Mouse (Mus musculus): ENCODE data around the gene Prdm11. TPM values are rescaled to one million over a fixed set of nuclear protein-coding genes. Genes with fewer than 3 reads are reported as not detected.
A peak's percentile ranks its signal among the peaks of the same experiment; 100 is the strongest.

Gene Prdm11
- polyA plus RNA-seq, 1 experiment from 2014 or later = 1.5 TPM

GRCm38 (mm10) chr2:93040841-93041240 is 5.1 kb downstream of the Prdm11 start:
- 86% methylated on average over 7 of the region's 7 CpGs for WGBS
- H3K9me3 ChIP-seq (replicated peaks) = no peaks in the 10 kb centered on the region
- peaks cover 17% of the 10 kb centered on the region for H3K27me3 ChIP-seq (ENCODE audit: low read depth, poor library complexity, severe bottlenecking)
- no peak overlapping the region for H3K27ac ChIP-seq (replicated peaks)
- no peak overlapping the region for H3K4me3 ChIP-seq
- no peak for DNase-seq (ENCODE audit: low spot score)
- peaks cover 48% of the 10 kb centered on the region for H3K4me1 ChIP-seq
- H3K36me3 ChIP-seq = no peaks in the 10 kb centered on the region

DNA sequence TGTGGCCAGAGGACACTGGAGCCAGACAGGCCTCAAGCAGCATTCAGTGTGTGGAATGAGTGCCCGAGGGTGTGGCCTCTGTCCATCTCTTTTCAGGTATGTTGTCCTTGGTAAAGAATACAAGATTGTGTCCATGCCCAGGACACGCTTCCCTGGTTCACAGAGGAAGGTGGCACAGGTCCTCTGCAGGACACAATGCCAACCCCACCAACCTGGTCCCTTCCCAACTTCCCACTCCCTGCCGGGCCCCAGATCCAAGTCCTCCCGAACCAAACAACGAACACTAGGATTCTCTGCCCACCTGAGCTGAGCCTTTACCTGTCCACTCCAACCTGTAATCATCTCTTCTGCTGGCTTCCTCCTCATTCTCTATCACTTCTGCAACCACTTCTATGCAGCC is 6.3 kb downstream of the Prdm11 start:
- no peak for DNase-seq (ENCODE audit: low spot score)
- Histone ChIP-seq H3K4me1 (peaks cover 51% of the 10 kb centered on the region), H3K4me3 (no peak overlapping the region), H3K27me3 (ENCODE audit: low read depth, poor library complexity, severe bottlenecking) (peaks cover 17% of the 10 kb centered on the region), H3K36me3 (no peaks in the 10 kb centered on the region), H3K9me3 (replicated peaks) (no peaks in the 10 kb centered on the region), H3K27ac (replicated peaks) (no peak overlapping the region)
- 91% methylated on average over 5 of the region's 5 CpGs for WGBS

GRCm38 (mm10) chr2:93039043-93039442 is 6.9 kb downstream of the Prdm11 start:
- H3K36me3 ChIP-seq = no peaks in the 10 kb centered on the region
- no peak overlapping the region for H3K4me3 ChIP-seq
- peaks cover 18% of the 10 kb centered on the region for H3K27me3 ChIP-seq (ENCODE audit: low read depth, poor library complexity, severe bottlenecking)
- H3K27ac ChIP-seq (replicated peaks) = no peak overlapping the region
- 86% methylated on average over 3 of the region's 3 CpGs for WGBS
- peaks cover 49% of the 10 kb centered on the region for H3K4me1 ChIP-seq
- no peak for DNase-seq (ENCODE audit: low spot score)
- no peaks in the 10 kb centered on the region for H3K9me3 ChIP-seq (replicated peaks)

- H3K27me3 ChIP-seq (ENCODE audit: low read depth, poor library complexity, severe bottlenecking) = peaks cover 16% of the 10 kb centered on the region; the same call in 1 of the 2 replicates
- no peaks in the 10 kb centered on the region for H3K9me3 ChIP-seq (replicated peaks)
- no peak overlapping the region for H3K4me3 ChIP-seq
- peaks cover 50% of the 10 kb centered on the region for H3K4me1 ChIP-seq
- DNase-seq (ENCODE audit: low spot score) = no peak
- WGBS = 25% methylated on average over 7 of the region's 7 CpGs
- H3K36me3 ChIP-seq = no peaks in the 10 kb centered on the region
- peak overlapping the region; percentile 39 for H3K27ac ChIP-seq (replicated peaks)
Observed at GRCm38 (mm10) chr2:93035631-93036030, 10.3 kb downstream of the Prdm11 start.

GRCm38 (mm10) chr2:93032651-93033050 is 13.3 kb downstream of the Prdm11 start:
- Histone ChIP-seq H3K36me3 (no peaks in the 10 kb centered on the region), H3K27ac (replicated peaks) (peak overlapping the region; percentile 6), H3K4me1 (peaks cover 62% of the 10 kb centered on the region), H3K4me3 (no peak overlapping the region), H3K27me3 (ENCODE audit: low read depth, poor library complexity, severe bottlenecking) (peaks cover 16% of the 10 kb centered on the region; the same call in 1 of the 2 replicates), H3K9me3 (replicated peaks) (no peaks in the 10 kb centered on the region)
- WGBS = 87% methylated on average over 11 of the region's 11 CpGs
- no peak for DNase-seq (ENCODE audit: low spot score)

GRCm38 (mm10) chr2:93032049-93032448 is 13.9 kb downstream of the Prdm11 start:
- peak overlapping the region; percentile 6 for H3K27ac ChIP-seq (replicated peaks)
- no peak overlapping the region for H3K4me3 ChIP-seq
- H3K9me3 ChIP-seq (replicated peaks) = no peaks in the 10 kb centered on the region
- no peaks in the 10 kb centered on the region for H3K36me3 ChIP-seq
- H3K27me3 ChIP-seq (ENCODE audit: low read depth, poor library complexity, severe bottlenecking) = peaks cover 13% of the 10 kb centered on the region; the same call in 1 of the 2 replicates
- peaks cover 62% of the 10 kb centered on the region for H3K4me1 ChIP-seq
- no peak for DNase-seq (ENCODE audit: low spot score)
- WGBS = 64% methylated on average over 8 of the region's 8 CpGs

DNA sequence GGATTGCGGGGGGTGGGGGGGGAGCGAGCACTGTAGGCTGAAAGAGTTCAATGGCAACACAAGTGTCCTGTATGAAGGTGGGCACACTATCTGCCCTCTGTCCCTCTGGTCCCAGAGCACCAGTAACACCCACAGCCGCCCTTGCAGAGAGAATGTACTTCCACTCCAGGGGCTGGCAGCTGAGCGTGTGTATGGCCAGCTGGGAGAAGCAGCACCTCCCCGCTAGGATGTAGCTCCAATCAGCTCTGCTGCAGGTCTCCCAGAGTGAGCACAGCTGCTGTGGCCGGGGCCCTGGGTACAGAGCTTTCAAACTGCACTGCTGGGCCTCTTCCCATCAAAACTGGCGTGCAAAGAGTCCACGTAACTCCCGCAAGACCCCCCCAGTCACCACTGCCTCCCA is 14.9 kb downstream of the Prdm11 start:
- 70% methylated on average over 9 of the region's 9 CpGs for WGBS
- H3K4me3 ChIP-seq = no peak overlapping the region
- no peaks in the 10 kb centered on the region for H3K9me3 ChIP-seq (replicated peaks)
- peaks cover 57% of the 10 kb centered on the region for H3K4me1 ChIP-seq
- H3K27me3 ChIP-seq (ENCODE audit: low read depth, poor library complexity, severe bottlenecking) = peaks cover 4% of the 10 kb centered on the region; the same call in 1 of the 2 replicates
- DNase-seq (ENCODE audit: low spot score) = no peak
- H3K36me3 ChIP-seq = no peaks in the 10 kb centered on the region
- 0 out of 2 replicates have a peak overlapping the region, but pooled peaks have one; percentile 6 for H3K27ac ChIP-seq (replicated peaks)

GRCm38 (mm10) chr2:93030101-93030500 is 15.9 kb downstream of the Prdm11 start:
- Histone ChIP-seq H3K27ac (replicated peaks) (no peak overlapping the region; the same call in 1 of the 2 replicates), H3K4me1 (peaks cover 48% of the 10 kb centered on the region), H3K36me3 (no peaks in the 10 kb centered on the region), H3K4me3 (no peak overlapping the region), H3K9me3 (replicated peaks) (no peaks in the 10 kb centered on the region), H3K27me3 (ENCODE audit: low read depth, poor library complexity, severe bottlenecking) (peaks cover 4% of the 10 kb centered on the region; the same call in 1 of the 2 replicates)
- 89% methylated on average over 6 of the region's 6 CpGs for whole genome bisulfite sequencing
- no peak for DNase-seq (ENCODE audit: low spot score)

- Histone ChIP-seq H3K9me3 (replicated peaks) (no peaks in the 10 kb centered on the region), H3K27me3 (ENCODE audit: low read depth, poor library complexity, severe bottlenecking) (peaks cover 4% of the 10 kb centered on the region; the same call in 1 of the 2 replicates), H3K36me3 (no peaks in the 10 kb centered on the region), H3K27ac (replicated peaks) (peak overlapping the region; percentile 55), H3K4me1 (peaks cover 44% of the 10 kb centered on the region), H3K4me3 (no peak overlapping the region)
- DNase-seq (ENCODE audit: low spot score) = no peak
- WGBS = 40% methylated on average over 14 of the region's 14 CpGs
Observed at GRCm38 (mm10) chr2:93029267-93030060, 16.5 kb downstream of the Prdm11 start.

DNA sequence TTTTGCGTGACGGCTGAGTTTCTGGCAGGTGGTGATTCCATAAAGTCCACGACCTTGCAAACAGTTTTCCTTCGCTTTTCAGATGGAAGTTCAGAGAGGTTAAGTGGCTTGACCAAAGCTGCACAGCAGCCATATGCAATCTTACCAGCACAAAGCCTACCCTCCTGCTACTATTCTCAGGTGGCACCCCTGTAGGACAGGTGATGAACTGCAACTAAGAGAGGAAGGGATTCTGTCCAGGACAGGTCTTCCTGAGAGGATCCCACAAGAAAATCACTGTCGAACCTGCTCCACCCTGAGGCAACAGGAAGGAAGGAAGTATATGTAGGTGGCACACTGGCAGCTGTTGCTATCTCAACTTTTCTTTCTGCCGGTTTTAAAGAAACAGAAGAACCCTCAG is 17.1 kb downstream of the Prdm11 start:
- no peak overlapping the region for H3K27ac ChIP-seq (replicated peaks)
- peaks cover under 1% of the 10 kb centered on the region; the same call in 1 of the 2 replicates for H3K9me3 ChIP-seq (replicated peaks)
- peaks cover 5% of the 10 kb centered on the region; the same call in 1 of the 2 replicates for H3K36me3 ChIP-seq
- no peak overlapping the region for H3K4me3 ChIP-seq
- peaks cover 41% of the 10 kb centered on the region for H3K4me1 ChIP-seq
- 77% methylated on average over 6 of the region's 6 CpGs for whole genome bisulfite sequencing
- H3K27me3 ChIP-seq (ENCODE audit: low read depth, poor library complexity, severe bottlenecking) = peaks cover 2% of the 10 kb centered on the region; the same call in 1 of the 2 replicates
- no peak for DNase-seq (ENCODE audit: low spot score)

DNA sequence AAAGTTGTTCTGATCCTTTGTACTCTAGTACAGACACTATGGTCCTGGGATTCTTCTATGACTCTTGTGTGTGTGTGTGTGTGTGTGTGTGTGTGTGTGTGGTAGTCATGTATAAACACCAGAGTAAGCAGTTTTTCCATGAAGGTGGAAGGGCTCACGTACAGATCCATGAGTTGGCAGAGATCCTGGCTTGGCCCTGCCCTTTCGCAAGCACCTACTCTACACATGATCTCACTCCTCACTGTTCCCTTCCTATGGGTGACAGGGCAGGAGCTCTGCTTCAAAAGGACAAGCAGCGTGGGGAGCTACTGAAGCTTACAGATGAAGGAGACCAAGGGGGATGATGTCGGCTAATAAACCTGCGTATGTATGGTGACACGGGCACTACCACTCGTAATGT is 18.3 kb downstream of the Prdm11 start:
- Histone ChIP-seq H3K9me3 (replicated peaks) (peaks cover 12% of the 10 kb centered on the region; the same call in 1 of the 2 replicates), H3K36me3 (peaks cover 17% of the 10 kb centered on the region), H3K27me3 (ENCODE audit: low read depth, poor library complexity, severe bottlenecking) (no peaks in the 10 kb centered on the region), H3K4me1 (peaks cover 37% of the 10 kb centered on the region), H3K27ac (replicated peaks) (no peak overlapping the region), H3K4me3 (no peak overlapping the region)
- DNase-seq (ENCODE audit: low spot score) = no peak
- WGBS = 93% methylated on average over 7 of the region's 7 CpGs

GRCm38 (mm10) chr2:93024431-93024830 is 21.5 kb downstream of the Prdm11 start:
- Histone ChIP-seq H3K4me3 (no peak overlapping the region), H3K9me3 (replicated peaks) (peaks cover 24% of the 10 kb centered on the region), H3K27me3 (ENCODE audit: low read depth, poor library complexity, severe bottlenecking) (no peaks in the 10 kb centered on the region), H3K36me3 (peaks cover 31% of the 10 kb centered on the region), H3K27ac (replicated peaks) (no peak overlapping the region), H3K4me1 (peaks cover 5% of the 10 kb centered on the region)
- no peak for DNase-seq (ENCODE audit: low spot score)
- WGBS = 96% methylated on average over 3 of the region's 3 CpGs

DNA sequence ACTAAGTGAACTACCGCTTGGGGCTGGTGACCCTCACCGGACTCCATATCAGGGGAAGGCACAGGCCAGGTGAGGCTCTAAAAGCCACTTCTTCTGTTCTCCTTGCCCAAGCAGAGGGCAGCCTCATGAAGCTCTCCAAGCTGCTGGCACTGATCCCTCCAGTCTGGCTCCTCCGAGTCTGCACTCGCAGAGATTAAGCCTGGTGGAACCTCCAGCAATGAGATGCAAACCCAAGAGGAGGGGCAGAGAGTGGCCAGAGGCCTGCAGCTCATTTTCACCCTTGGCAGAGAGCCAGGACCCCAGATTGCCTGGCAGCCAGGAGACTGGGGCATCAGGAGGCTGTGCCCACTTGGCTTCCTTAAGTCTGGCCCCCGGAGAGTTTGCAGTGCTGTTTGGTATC is 27.1 kb downstream of the Prdm11 start:
- no peak for DNase-seq (ENCODE audit: low spot score)
- no peak overlapping the region for H3K4me3 ChIP-seq
- H3K9me3 ChIP-seq (replicated peaks) = peaks cover 23% of the 10 kb centered on the region
- peaks cover 18% of the 10 kb centered on the region for H3K27me3 ChIP-seq (ENCODE audit: low read depth, poor library complexity, severe bottlenecking)
- peaks cover 24% of the 10 kb centered on the region for H3K4me1 ChIP-seq
- peaks cover 25% of the 10 kb centered on the region for H3K36me3 ChIP-seq
- WGBS = 87% methylated on average over 5 of the region's 5 CpGs
- no peak overlapping the region for H3K27ac ChIP-seq (replicated peaks)
